Mouse (Mus musculus): ENCODE measurements around the gene Mxd3. TPM values are rescaled to one million over a fixed set of nuclear protein-coding genes. Genes with fewer than 3 reads are reported as not detected.

The Mxd3 gene
- total and polyA plus RNA-seq, 3 experiments, result 3.9 to 9.3 TPM; not detected in 1

DNA sequence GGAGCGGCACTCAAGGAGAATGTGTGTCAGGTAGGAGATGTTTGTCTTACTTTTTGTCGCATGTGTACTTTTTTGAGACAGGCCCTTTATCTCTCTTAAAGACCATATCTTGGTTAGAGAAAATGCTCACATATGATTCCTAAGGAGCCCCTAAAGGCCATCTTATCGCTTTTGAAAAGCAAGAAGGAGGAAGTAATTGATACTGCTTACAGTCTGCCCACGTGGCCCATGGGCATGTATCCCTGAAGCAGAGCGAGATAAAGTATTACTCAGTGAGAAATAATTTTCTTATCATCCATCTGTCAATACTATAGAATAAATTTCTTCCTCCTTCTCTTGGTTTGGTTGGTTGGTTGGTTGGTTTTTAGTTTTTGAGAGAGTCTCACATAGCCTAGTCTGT lies 52.0 kb downstream of the Mxd3 start:
- peaks cover 2 to 6% of the 10 kb centered on the region in 2 experiments; a peak in 2 of 4 replicates for H3K4me1 ChIP-seq (ENCODE audit: control insufficient read depth in 1 of 2, insufficient read depth in 2 of 2, low read length in 2 of 2)
- peak overlapping the region; percentile 41 to 44 for H3K4me3 ChIP-seq (ENCODE audit: control insufficient read depth in 1 of 2, insufficient read depth in 1 of 2, low read depth in 2 of 2, low read length in 2 of 2)
- DNase-seq (ENCODE audit: low read depth, low spot score), result peak; percentile 72
- no peaks in the 10 kb centered on the region for H3K79me2 ChIP-seq (ENCODE audit: control insufficient read depth, insufficient read depth, low read length, poor library complexity)
- peak overlapping the region; percentile 56 for H3K27ac ChIP-seq (ENCODE audit: control insufficient read depth, low read depth, low read length)
- peaks cover 0 to 10% of the 10 kb centered on the region in 2 experiments; a peak in 2 of 4 replicates for H3K36me3 ChIP-seq (ENCODE audit: control insufficient read depth in 1 of 2, insufficient read depth in 2 of 2, low read length in 2 of 2)
- no peaks in the 10 kb centered on the region for H3K9me3 ChIP-seq (replicated peaks; ENCODE audit: insufficient read depth, low read length)
- H3K9ac ChIP-seq (ENCODE audit: control insufficient read depth, low read depth, low read length, poor library complexity, severe bottlenecking), result peak overlapping the region; percentile 16; the same call in 1 of the 2 replicates
- H3K27me3 ChIP-seq (ENCODE audit: control insufficient read depth in 1 of 2, insufficient read depth in 2 of 2, low read length in 2 of 2), result no peaks in the 10 kb centered on the region
- no peak for TF ChIP-seq E2F4 (IDR thresholded peaks at IDR 0.05; ENCODE audit: borderline replicate concordance, low read depth, low read length)
- no peak for TF ChIP-seq MEF2A (IDR thresholded peaks at IDR 0.05; ENCODE audit: extremely low read depth, insufficient replicate concordance, low read depth, low read length, poor library complexity, severe bottlenecking)
- TF ChIP-seq ZMIZ1 (IDR thresholded peaks at IDR 0.05; ENCODE audit: low read depth, low read length), result no peak
- peak; percentile 59 to 76; a peak in 3 of 4 replicates for TF ChIP-seq EP300 (IDR thresholded peaks at IDR 0.05; ENCODE audit: low read depth in 1 of 2, low read length in 2 of 2)
- TF ChIP-seq CTCF (IDR thresholded peaks at IDR 0.05 in 2 of 3, conservative IDR thresholded peaks at IDR 0.05 in 1 of 3; ENCODE audit: control insufficient read depth in 1 of 3, insufficient read depth in 1 of 3, low read depth in 2 of 3, low read length in 3 of 3, poor library complexity in 1 of 3, severe bottlenecking in 1 of 3), result no peak
- 0 out of 2 replicates have a peak, but pooled peaks have one; percentile 14 for TF ChIP-seq ELF1 (IDR thresholded peaks at IDR 0.05; ENCODE audit: low read depth, low read length)
- TF ChIP-seq MAFK (IDR thresholded peaks at IDR 0.05; ENCODE audit: borderline replicate concordance, low read depth, low read length), result no peak
- TF ChIP-seq TBP (IDR thresholded peaks at IDR 0.05; ENCODE audit: low read depth, low read length), result no peak
- peak; percentile 70; the same call in 1 of the 2 replicates for TF ChIP-seq MAZ (IDR thresholded peaks at IDR 0.05; ENCODE audit: low read depth, low read length)
- TF ChIP-seq MAX (IDR thresholded peaks at IDR 0.05; ENCODE audit: low read length), result peak; percentile 94
- 0 out of 2 replicates have a peak, but pooled peaks have one; percentile 37 for TF ChIP-seq BHLHE40 (IDR thresholded peaks at IDR 0.05; ENCODE audit: borderline replicate concordance, low read depth, low read length)
- TF ChIP-seq KAT2A (conservative IDR thresholded peaks at IDR 0.05; ENCODE audit: low read depth, low read length), result no peak
- TF ChIP-seq MXI1 (IDR thresholded peaks at IDR 0.05; ENCODE audit: low read depth, low read length), result peak; percentile 97
- peak; percentile 94 for TF ChIP-seq USF1 (IDR thresholded peaks at IDR 0.05; ENCODE audit: low read depth, low read length)
- peak; percentile 76 for TF ChIP-seq GATA1 (IDR thresholded peaks at IDR 0.05; ENCODE audit: low read depth, low read length)
- TF ChIP-seq JUND (IDR thresholded peaks at IDR 0.05; ENCODE audit: low read depth, low read length), result no peak
- TF ChIP-seq RAD21 (IDR thresholded peaks at IDR 0.05; ENCODE audit: low read depth, low read length), result no peak
- TF ChIP-seq SIN3A (IDR thresholded peaks at IDR 0.05; ENCODE audit: low read length), result peak; percentile 90
- peak; percentile 37; the same call in 1 of the 2 replicates for TF ChIP-seq RCOR1 (IDR thresholded peaks at IDR 0.05; ENCODE audit: low read depth, low read length)
- TF ChIP-seq CHD2 (IDR thresholded peaks at IDR 0.05; ENCODE audit: low read length), result no peak
- TF ChIP-seq UBTF (IDR thresholded peaks at IDR 0.05; ENCODE audit: borderline replicate concordance, insufficient read depth, low read depth, low read length), result no peak
- TF ChIP-seq SMC3 (IDR thresholded peaks at IDR 0.05; ENCODE audit: low read depth, low read length), result no peak
- TF ChIP-seq ZKSCAN1 (IDR thresholded peaks at IDR 0.05; ENCODE audit: low read depth, low read length), result no peak
- no peak for TF ChIP-seq NELFE (IDR thresholded peaks at IDR 0.05; ENCODE audit: low read depth, low read length)
- TF ChIP-seq GABPA (IDR thresholded peaks at IDR 0.05; ENCODE audit: low read depth, low read length), result no peak
- no peak for TF ChIP-seq ZNF384 (IDR thresholded peaks at IDR 0.05; ENCODE audit: low read depth, low read length)
- TF ChIP-seq POLR2AphosphoS5 (IDR thresholded peaks at IDR 0.05; ENCODE audit: borderline replicate concordance, low read depth, low read length), result no peak
- TF ChIP-seq NRF1 (IDR thresholded peaks at IDR 0.05; ENCODE audit: insufficient read depth, low read depth, low read length, poor library complexity, severe bottlenecking), result no peak
- no peak for TF ChIP-seq MYB (IDR thresholded peaks at IDR 0.05; ENCODE audit: low read depth, low read length)
- 0 out of 2 replicates have a peak, but pooled peaks have one; percentile 31 for TF ChIP-seq TCF12 (IDR thresholded peaks at IDR 0.05; ENCODE audit: low read depth, low read length)
- no peak for TF ChIP-seq TAL1 (IDR thresholded peaks at IDR 0.05; ENCODE audit: low read length)
- TF ChIP-seq POLR2AphosphoS2 (IDR thresholded peaks at IDR 0.05; ENCODE audit: low read length), result no peak
- TF ChIP-seq USF2 (IDR thresholded peaks at IDR 0.05; ENCODE audit: borderline replicate concordance in 1 of 2, insufficient read depth in 1 of 2, low read depth in 1 of 2, low read length in 2 of 2), result peak in 1 of 2 experiments; percentile 77; a peak in 2 of 4 replicates
- peak; percentile 79 for TF ChIP-seq ETS1 (IDR thresholded peaks at IDR 0.05; ENCODE audit: low read depth, low read length)
- peak; percentile 98 for TF ChIP-seq MYC (IDR thresholded peaks at IDR 0.05; ENCODE audit: low read depth, low read length)
- no peak for TF ChIP-seq HCFC1 (IDR thresholded peaks at IDR 0.05; ENCODE audit: low read depth, low read length)
- no peak for TF ChIP-seq POLR2A (IDR thresholded peaks at IDR 0.05; ENCODE audit: control insufficient read depth in 1 of 2, insufficient read depth in 1 of 2, low read depth in 1 of 2, low read length in 2 of 2, poor library complexity in 1 of 2)

Data from MEL (cell line).